Mouse (Mus musculus) midbrain, postnatal 0 days (tissue): ENCODE data around the gene Efl1. TPM values are rescaled to one million over a fixed set of nuclear protein-coding genes. Genes with fewer than 3 reads are reported as not detected.
"Not testable (repeated sequence)": the region's sequence is repeated elsewhere in the genome, so short reads cannot be mapped to it uniquely, and the experiment has no call there.

ENCODE experiments used
- ATAC-seq: fragments of 200-750 bp; cut with Nextera tagmentation; 2 replicates; pipeline ENCODE4 v1.8.0; 2017; ENCODE audit warnings: moderate number of reproducible peaks, mild to moderate bottlenecking, moderate TSS enrichment, moderate library complexity; ENCODE audit not compliant: low FRiP score
- DNase-seq: peaks from one replicate; pipeline ENCODE4 v3.0.0-alpha.2; 2015; ENCODE audit warnings: low spot score
- H3K27ac ChIP-seq: fragments of 300-500 bp; sonication (generic); 2 replicates; pipeline ENCODE4 v1.5.1; 2014; ENCODE audit warnings: low read depth, mild to moderate bottlenecking, low read length, mixed read lengths
- H3K27me3 ChIP-seq: fragments of 300-500 bp; sonication (generic); 2 replicates; pipeline ENCODE4 v1.6.1; 2014; ENCODE audit warnings: low read length, control low read depth, mixed read lengths; ENCODE audit not compliant: insufficient read depth
- H3K36me3 ChIP-seq: fragments of 300-500 bp; sonication (generic); 2 replicates; pipeline ENCODE4 v1.6.1; 2014; ENCODE audit warnings: low read length, control low read depth, mixed read lengths; ENCODE audit not compliant: insufficient read depth
- H3K4me1 ChIP-seq: fragments of 300-500 bp; sonication (generic); 2 replicates; pipeline ENCODE4 v1.6.1; 2014; ENCODE audit warnings: mild to moderate bottlenecking, control low read depth, antibody characterized with exemption, low read length, mixed read lengths; ENCODE audit not compliant: insufficient read depth
- H3K4me2 ChIP-seq: fragments of 300-500 bp; sonication (generic); 2 replicates; pipeline ENCODE4 v1.6.1; 2014; ENCODE audit warnings: low read depth, mild to moderate bottlenecking, low read length, mixed read lengths; ENCODE audit not compliant: poor library complexity, severe bottlenecking
- H3K4me3 ChIP-seq: fragments of 300-500 bp; sonication (generic); 2 replicates; pipeline ENCODE4 v1.5.1; 2014; ENCODE audit warnings: low read depth, mild to moderate bottlenecking, low read length, moderate library complexity
- H3K9ac ChIP-seq: fragments of 300-500 bp; sonication (generic); replicated peaks from 2 replicates; pipeline ENCODE4 v1.6.1; 2014; ENCODE audit warnings: mild to moderate bottlenecking, low read length, moderate library complexity, mixed read lengths; ENCODE audit not compliant: poor library complexity, severe bottlenecking
- H3K9me3 ChIP-seq: fragments of 300-500 bp; sonication (generic); 2 replicates; pipeline ENCODE4 v1.6.1; 2016; ENCODE audit warnings: low read length, control low read depth
- CTCF ChIP-seq: IDR thresholded peaks from 2 replicates; pipeline ENCODE4 v1.5.1; 2016; ENCODE audit warnings: antibody characterized with exemption, mild to moderate bottlenecking
- WGBS: fragments of 180-500 bp; shearing (Covaris S2); extraction: QIAGEN DNeasy Blood & Tissue Kit; methylation state at CpG from one replicate; pipeline ENCODE4 v1.1.7; 2014; 5-methylcytosine and 5-hydroxymethylcytosine counted together
- polyA plus RNA-seq: library from polyadenylated mRNA; unstranded; fragments of >200 nt; fragmentation: Nextera tagmentation; extraction: Ambion mirVana; gene quantifications from 2 replicates; pipeline ENCODE4 v1.2.1, GENCODE M21; 2015
- total RNA-seq: library from RNA; depleted of rRNA; stranded (reverse); fragments of >200 nt; gene quantifications from 2 replicates; pipeline ENCODE4 v1.2.3, GENCODE M21; 2014

The Efl1 gene
- total and polyA plus RNA-seq, 2 experiments from 2014 or later: 10.2 to 17.5 TPM

GRCm38 (mm10) chr7:82727066-82727465 is 78.7 kb downstream of the Efl1 start:
- Histone ChIP-seq H3K27ac (no peak overlapping the region), H3K36me3 (no peaks in the 10 kb centered on the region), H3K9me3 (no peaks in the 10 kb centered on the region), H3K4me3 (no peak overlapping the region), H3K9ac (no peak overlapping the region), H3K4me2 (no peak overlapping the region), H3K4me1 (no peaks in the 10 kb centered on the region), H3K27me3 (no peaks in the 10 kb centered on the region)
- WGBS: 35% methylated on average over 5 of the region's 5 CpGs
- DNase-seq (no peak), ATAC-seq (no peak)
- no peak for TF ChIP-seq CTCF

DNA sequence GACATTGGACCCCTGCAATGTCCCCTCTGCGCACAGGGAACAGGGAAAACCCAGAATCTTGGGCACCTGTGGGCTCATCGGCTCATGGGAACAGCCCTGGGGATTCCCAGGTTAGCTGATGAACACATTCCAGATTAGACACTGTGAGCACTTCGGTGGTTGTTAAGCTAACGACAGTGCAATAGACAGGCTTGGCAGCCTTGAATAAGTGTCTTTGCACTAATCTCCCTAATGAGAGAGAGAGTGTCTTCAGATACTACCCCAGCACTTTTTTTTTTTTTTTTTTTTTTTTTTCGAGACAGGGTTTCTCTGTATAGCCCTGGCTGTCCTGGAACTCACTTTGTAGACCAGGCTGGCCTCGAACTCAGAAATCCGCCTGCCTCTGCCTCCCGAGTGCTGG is 80.6 kb downstream of the Efl1 start:
- not testable (repeated sequence) for H3K4me3 ChIP-seq, H3K27me3 ChIP-seq, H3K4me2 ChIP-seq, H3K4me1 ChIP-seq, H3K27ac ChIP-seq, H3K9me3 ChIP-seq, DNase-seq, H3K9ac ChIP-seq, ATAC-seq, H3K36me3 ChIP-seq
- WGBS: 87% methylated on average over 6 of the region's 8 CpGs

DNA sequence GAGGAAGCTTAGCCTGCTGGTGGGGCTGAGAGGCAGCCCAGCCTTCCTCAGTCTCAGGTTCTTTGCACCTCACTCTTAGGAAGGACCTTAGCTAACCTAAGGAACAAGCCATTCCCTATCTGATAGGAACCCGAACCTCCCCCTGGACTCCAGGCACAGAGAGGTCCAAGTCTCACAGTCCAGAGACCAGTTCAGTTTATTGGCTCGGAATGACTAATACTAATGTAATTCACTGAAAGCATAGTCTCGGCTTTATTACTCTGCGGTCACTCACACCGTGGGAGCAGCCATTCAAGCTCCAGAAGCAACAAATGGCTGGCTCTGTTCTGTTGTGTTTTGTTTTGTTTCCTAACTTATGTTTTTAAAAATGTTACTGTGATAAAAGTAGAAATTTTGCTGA is 84.7 kb downstream of the Efl1 start:
- 85% methylated on average over 5 of the region's 5 CpGs for WGBS
- Histone ChIP-seq H3K9ac (no peak overlapping the region), H3K9me3 (no peaks in the 10 kb centered on the region), H3K27me3 (no peaks in the 10 kb centered on the region), H3K4me1 (no peaks in the 10 kb centered on the region), H3K4me3 (no peak overlapping the region), H3K4me2 (no peak overlapping the region), H3K36me3 (no peaks in the 10 kb centered on the region), H3K27ac (no peak overlapping the region)
- no peak for ATAC-seq
- no peak for DNase-seq
- no peak for TF ChIP-seq CTCF

- H3K9ac ChIP-seq: no peak overlapping the region
- H3K4me3 ChIP-seq: no peak overlapping the region
- no peaks in the 10 kb centered on the region for H3K36me3 ChIP-seq
- no peak overlapping the region for H3K27ac ChIP-seq
- DNase-seq: no peak
- no peaks in the 10 kb centered on the region for H3K4me1 ChIP-seq
- 87% methylated on average over 6 of the region's 6 CpGs for WGBS
- no peak for ATAC-seq
- TF ChIP-seq CTCF: no peak
- H3K4me2 ChIP-seq: no peak overlapping the region
- H3K9me3 ChIP-seq: no peaks in the 10 kb centered on the region
- H3K27me3 ChIP-seq: no peaks in the 10 kb centered on the region
Measured at GRCm38 (mm10) chr7:82733995-82734394, 85.6 kb downstream of the Efl1 start.

- Histone ChIP-seq H3K27ac (no peak overlapping the region), H3K9ac (no peak overlapping the region), H3K9me3 (no peaks in the 10 kb centered on the region), H3K4me3 (no peak overlapping the region), H3K4me1 (no peaks in the 10 kb centered on the region), H3K36me3 (no peaks in the 10 kb centered on the region), H3K27me3 (no peaks in the 10 kb centered on the region), H3K4me2 (no peak overlapping the region)
- WGBS: 59% methylated on average over 3 of the region's 3 CpGs
- ATAC-seq (no peak), DNase-seq (no peak)
- no peak for TF ChIP-seq CTCF
Measured at GRCm38 (mm10) chr7:82734748-82735600, 86.6 kb downstream of the Efl1 start.

GRCm38 (mm10) chr7:82743116-82743765 is 94.8 kb downstream of the Efl1 start:
- no peaks in the 10 kb centered on the region for H3K27me3 ChIP-seq
- H3K4me2 ChIP-seq: no peak overlapping the region
- 59% methylated on average over 11 of the region's 11 CpGs for WGBS
- DNase-seq (peak; percentile 33), ATAC-seq (no peak)
- no peak overlapping the region for H3K4me3 ChIP-seq
- TF ChIP-seq CTCF: no peak
- no peaks in the 10 kb centered on the region for H3K4me1 ChIP-seq
- no peaks in the 10 kb centered on the region for H3K9me3 ChIP-seq
- no peak overlapping the region for H3K27ac ChIP-seq
- H3K9ac ChIP-seq: no peak overlapping the region
- H3K36me3 ChIP-seq: no peaks in the 10 kb centered on the region
